Mouse (Mus musculus) right cerebral cortex, postnatal 25 days (tissue): Measurements from ENCODE around the gene Zfp865.

Experiments used
- DNase-seq: peaks from one replicate; pipeline ENCODE4 v3.0.0; 2022

The Zfp865 gene

DNA sequence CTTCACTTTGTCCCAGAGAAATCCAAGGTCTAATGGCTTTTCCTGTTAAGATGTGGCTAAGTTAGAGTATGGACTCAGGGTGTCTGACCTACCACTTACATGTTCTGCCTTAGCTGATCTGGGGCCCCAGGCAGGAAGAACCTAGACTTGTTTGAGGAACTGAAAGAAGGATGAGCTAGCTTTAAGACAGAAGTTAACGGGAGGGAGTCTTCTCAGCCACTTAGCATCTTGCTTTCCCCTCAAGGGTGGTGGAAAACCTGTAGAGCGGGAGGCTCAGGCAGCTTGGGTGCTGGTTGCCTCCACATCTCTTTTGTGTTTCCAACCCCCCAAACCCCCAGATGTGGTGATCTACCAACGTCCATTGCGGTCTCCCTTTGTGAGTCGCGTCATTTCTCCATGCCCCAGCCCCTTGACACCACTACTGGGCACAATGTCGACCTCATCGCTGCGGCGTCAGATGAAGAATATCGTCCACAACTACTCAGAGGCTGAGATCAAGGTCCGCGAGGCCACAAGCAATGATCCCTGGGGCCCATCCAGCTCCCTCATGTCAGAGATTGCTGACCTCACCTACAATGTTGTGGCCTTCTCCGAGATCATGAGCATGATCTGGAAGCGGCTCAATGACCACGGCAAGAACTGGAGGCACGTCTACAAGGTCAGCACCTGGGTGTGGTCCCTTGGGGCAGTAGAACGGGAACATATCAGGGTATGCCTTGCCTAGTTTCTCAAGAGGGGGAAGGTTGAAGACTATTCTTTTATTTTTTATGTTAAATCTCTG lies 63.3 kb downstream of the Zfp865 start:
- no peak for DNase-seq

DNA sequence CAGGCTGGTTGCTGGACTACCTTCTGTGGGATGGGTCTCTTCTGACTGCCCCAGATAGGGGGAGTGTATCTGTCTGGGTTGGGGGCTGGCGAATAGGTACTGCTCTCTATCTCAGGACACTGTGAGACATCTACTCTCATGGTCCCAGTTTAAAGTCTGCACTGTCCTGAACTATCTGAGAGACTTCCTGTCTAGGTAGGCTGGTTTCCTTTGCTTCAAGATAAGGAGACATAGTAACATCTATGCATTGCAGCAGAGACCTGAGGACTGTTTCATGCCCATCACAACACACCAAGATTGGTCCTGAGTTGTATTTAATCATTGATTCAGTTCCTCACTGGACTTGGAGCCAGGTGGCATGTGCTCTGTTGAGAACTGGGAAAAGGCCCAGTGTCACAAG lies 65.3 kb downstream of the Zfp865 start:
- DNase-seq = no peak
